Mouse (Mus musculus) heart, postnatal 10 days (tissue): ENCODE measurements around the gene Leprot. TPM values are rescaled to one million over a fixed set of nuclear protein-coding genes. Genes with fewer than 3 reads are reported as not detected.

Experiments
- total RNA-seq, 2 experiments: library from RNA; stranded (reverse); gene quantifications; 2 replicates each; pipeline ENCODE4 v1.2.3; 2021

Leprot gene
- total RNA-seq, 2 experiments from 2014 or later = 48.3 to 53.3 TPM

Other genes starting within 250 kb of the Leprot start
- 10 to 100 TPM; 10.1 to 14.5 TPM for gene Ak4, start 228.4 kb upstream of the Leprot start, total RNA-seq
- under 1 TPM; 0.50 to 0.55 TPM for gene Dnajc6, start 151.1 kb upstream of the Leprot start, total RNA-seq
- 10 to 100 TPM; 13.8 to 16.4 TPM for gene Lepr, start 69.7 kb downstream of the Leprot start, total RNA-seq
- not detected for gene B020004J07Rik, start 196.3 kb downstream of the Leprot start, total RNA-seq
- gene C130073F10Rik, start 246.1 kb downstream of the Leprot start, total RNA-seq = not detected